Mouse (Mus musculus): ENCODE results near the gene Gpn2.

- TF ChIP-seq CTCF (IDR thresholded peaks at IDR 0.05; ENCODE audit: low read depth, low read length) (peak; percentile 54), POLR2A (IDR thresholded peaks at IDR 0.05; ENCODE audit: insufficient read depth, low read length) (no peak)
Measured at GRCm38 (mm10) chr4:133633332-133634042, 49.3 kb downstream of the Gpn2 start.

Data from ES-Bruce4 (cell line).